Mouse (Mus musculus) layer of hippocampus, postnatal 14 days (tissue): ENCODE measurements at regions not wholly inside any gene's neighbourhood (a gene's known extent, or its start where the extent isn't known, plus 50 kb on each side); places are given as distances from the start of the nearest gene placed in this dataset.

Experiments used
- DNase-seq, 2 experiments: peaks; one replicate each; pipeline ENCODE4 v3.0.0; 2021 to 2022; ENCODE audit warnings: low spot score in 2 of 2, mixed read lengths in 1 of 2

DNA sequence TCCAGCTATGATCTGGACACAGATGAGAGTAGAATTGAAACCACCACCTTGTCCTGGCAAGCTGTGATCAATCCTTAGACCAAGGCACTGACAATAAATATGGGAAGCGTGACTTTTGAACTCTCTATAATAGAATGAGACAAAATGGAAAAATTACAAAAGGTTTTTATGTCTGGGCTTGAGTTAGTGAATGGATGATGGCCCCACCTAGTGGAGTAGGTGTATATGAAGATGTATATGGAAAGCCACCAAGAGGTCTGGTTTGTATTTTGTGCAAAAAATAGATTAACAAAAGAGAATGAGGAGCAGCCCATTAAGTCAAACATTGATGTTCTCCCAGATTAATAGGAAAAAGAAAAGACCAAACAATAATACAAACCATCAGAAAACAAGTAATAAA lies 172.5 kb downstream of the Tacr3 start:
- no peak for DNase-seq

DNA sequence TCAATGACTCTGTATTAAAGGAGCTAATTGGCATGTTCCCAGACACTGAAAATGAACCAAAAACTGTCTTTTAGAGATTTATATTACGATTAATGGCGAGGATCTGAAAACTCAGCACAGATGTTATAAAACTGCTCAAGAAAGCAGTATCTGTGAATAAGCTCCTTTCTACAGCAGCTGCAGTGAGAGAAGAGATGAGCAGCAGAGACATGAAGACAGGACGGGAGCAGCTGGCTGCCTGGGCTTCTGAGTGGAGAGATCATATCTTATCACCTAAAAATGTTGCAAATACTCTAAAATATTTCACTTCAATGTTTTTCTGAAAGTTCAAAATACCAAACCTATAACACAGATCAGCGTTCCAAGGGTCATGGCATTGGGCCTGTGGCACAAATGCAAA lies 187.0 kb downstream of the Tacr3 start:
- DNase-seq, result no peak

DNA sequence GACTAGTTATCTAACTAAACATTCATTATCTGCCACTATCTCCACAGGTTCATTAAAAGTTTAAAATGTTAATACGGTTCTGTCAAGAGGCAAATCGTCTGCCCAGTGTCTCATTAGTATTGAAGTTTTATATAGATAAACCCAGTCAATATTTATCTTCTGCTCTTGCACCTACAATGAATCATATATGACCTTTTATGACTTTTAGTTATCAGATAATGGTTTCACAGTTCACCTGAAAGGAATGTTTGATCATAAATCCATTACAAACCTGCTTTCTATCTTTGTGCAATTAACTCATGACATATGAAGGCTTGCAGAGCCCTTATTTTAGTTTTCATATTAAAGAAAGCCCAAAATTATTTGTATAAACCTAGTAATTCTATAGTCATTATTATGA lies 188.0 kb upstream of the Cenpe start:
- DNase-seq, result no peak

DNA sequence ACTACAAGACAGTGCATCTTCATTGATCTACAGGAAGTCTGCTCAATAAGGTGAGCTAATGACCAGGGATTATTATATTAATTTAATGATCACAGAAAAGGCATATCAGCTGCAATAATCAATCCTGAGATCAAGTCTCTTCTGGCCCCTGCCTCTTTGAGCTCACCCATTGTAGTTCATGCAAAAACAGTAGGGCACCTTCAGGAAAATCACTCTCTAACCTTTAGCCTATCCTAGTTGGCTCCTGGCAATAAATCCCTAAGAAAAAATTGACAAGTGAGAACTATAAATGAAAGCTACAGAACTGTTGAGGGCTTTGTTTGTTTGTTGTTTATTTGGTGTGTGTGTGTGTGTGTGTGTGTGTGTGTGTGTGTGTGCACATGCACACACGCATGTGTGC lies 187.5 kb upstream of the Cenpe start:
- DNase-seq, result no peak

DNA sequence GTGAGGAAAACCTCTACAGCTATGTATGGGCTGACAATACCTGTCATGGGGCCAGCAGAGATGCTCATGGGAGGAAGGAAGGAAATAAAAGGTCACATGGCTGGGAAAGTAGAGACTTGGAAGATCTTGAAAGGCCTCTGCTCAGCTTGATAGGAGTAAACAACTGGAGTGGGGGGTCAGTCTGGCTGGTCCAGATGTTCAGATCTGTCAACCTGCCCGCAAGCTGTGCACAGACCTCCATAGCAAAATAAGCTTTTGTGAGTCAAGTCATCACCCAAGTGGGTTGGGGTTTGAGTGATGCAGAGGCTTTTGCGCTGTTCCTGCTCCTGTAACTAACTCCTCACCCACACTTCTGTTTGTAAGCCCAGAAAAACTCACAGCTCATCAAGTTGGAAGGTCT lies 179.9 kb upstream of the Cenpe start:
- no peak for DNase-seq

DNA sequence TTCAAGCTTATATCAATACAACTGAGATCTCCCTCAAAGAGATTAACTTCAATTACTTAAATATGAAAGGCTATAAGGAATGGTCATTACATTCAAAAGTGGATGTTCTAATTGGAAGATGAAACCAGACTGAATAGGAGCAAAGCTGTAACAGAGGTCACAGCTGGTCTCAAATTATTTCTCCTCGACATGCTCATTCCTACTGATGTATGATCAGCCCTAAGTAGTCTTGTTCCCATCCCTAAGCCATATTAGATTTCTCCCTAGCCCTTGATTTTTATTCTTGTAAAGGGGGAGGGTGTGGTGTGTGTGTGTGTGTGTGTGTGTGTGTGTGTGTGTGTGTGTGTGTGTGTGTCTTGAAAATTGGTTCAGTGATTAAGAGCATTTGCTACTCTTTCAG lies 175.0 kb upstream of the Cenpe start:
- DNase-seq, result no peak

DNA sequence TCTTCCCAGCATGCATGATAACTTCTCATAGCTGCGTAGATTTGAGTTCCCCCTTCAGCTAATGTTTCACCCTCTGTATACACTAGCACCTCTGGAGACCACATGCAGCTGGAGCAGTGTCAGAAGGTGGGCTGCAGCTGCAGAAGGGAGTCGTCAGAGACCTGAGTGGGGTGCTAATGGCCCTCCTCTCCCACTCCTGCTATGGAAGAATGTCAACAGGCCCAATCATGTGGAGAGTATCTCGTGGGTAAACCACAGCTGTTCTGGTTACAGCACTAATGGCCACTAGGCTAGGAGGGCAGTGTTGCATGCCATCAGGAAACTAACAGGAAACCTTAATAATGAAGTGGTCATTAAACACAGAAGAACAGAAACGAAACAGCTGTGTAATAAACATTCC lies 170.1 kb upstream of the Cenpe start:
- no peak for DNase-seq

DNA sequence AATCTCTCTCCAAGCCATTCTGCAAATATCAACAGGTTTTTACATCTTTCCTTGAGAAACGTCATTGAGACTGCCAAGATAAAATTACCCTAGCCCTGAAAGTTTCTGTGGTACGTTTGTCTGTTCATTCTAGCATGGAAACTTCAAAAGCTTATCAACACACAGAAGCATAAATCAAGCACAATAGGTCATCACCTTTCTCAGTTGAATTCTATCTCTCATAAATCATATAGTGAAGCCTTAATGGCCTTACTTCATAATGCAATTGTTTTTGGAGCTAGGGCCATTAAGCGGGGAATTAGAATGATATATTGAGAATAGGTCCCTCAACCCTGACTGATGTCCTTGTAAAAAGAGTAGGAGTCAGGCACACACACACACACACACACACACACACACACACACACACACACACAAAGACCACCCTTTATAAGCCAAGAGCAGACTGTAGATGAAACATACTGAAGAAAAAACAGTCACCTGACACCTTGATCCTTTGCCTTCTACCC lies 166.5 kb upstream of the Cenpe start:
- DNase-seq, result no peak

DNA sequence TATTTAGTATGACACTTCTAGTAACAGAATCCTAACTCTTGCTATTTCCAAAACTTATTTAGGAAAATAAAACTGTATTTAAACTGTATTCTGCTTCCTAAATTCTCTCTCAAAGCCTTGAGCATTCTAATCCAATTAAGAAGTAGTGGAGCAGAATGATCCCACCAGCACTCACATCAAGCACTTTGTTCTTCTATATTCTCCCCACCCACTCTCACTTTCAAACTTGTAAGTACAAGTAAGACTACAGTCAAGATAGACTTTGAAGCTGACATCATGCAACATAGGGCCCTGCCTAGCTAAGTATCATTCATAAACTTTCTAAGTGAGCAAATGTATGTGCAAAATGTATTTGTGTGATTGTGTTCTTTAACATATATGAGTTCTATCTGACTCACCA lies 120.8 kb upstream of the Cenpe start:
- no peak for DNase-seq

DNA sequence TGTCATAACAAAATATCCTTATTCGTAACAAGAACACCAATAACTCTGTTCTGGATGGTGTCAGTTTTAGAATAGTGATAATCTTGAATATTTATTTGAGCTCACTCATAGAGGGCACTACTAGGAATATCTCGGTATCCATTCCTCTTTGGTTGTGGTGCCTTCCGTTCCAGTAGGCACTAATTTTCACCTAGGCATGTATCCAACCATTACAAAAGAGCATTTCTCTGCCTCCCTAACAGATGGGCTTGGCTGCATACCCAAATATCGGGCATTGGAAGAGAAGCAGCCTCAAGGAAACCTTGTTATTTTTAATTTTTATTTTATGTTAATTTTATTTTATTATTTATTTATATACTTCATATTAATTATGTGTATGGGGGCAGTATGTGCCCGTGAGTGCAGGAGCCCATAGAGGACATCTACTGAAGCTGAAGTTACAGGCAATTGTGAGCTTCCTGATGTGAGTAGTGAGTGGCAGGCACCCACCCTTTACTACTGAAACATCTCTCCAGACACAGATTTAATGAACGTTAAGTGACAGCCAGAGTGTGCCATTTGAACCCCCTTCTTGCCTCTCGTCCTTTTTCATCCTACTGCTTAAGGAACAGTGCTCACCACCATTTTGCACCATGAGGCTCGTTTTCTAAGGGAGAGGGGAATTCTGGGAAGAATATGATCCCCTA lies 111.3 kb upstream of the Cenpe start:
- DNase-seq, result peak; percentile 8 to 78
